Mouse (Mus musculus) kidney, adult 8-10 months (tissue): ENCODE measurements around the gene Wfdc15a.
A peak's percentile ranks its signal among the peaks of the same experiment; 100 is the strongest.

Experiments used
- DNase-seq, 2 experiments: peaks; one replicate each; pipeline ENCODE4 v3.0.0; 2022

The Wfdc15a gene

DNA sequence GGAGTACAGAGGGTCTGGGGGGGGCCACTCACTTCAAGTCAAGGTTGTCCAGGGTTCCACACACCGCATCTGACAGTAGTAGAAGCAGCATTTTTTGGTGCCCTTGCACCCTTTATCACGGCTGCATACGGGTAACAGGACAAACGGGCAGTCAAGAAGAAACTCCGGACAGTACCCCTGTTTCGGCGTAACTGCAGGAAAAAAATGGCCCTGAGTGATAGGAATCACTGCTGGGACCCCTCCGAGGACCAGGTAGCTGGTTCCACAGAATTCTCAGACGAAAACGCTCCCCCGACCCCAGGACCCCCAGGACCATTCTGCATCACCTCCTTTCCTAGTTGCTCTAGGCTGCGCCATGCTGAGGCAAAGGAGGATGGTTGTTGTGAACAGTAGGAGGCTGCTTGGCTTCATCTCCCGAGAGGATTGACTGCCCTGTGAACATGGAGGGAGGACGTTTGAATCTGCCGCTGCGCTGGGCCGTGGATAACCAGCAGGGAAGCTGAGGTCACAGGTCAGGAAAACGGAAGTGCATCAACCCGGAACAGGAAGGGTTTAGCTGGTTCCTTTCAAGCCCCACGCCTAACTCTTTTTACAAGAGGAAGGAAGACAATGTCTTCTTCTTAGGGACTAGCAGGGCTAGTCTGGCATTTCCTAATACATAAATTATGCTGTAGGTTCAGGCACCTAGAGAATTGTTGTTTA is at the start of gene Wfdc15a:
Gene Wfdc15a, minus strand, starts transcription at position 505 of the 702 bp plus-strand sequence.
- no peak for DNase-seq

DNA sequence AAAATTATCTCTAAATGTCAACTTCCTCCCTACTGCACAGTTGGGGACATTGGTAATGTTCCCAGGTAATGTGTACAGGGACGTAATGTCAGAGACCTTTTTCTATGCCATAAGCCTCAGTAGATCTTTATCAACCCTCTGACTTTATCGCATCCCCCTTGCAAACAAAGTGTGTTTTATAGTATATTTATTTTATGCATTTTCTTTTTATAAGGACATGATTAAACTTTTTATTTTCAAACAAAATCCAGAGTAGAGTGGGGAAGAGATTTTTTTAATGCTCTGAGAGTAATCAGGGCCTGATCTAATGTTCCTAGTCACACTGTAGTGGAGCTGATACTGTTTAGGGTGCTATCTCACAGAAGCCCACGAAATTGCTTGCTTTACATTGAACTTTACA is 38.4 kb upstream of the Wfdc15a start, which contains the start of gene Svs2:
Gene Svs2, minus strand, starts transcription at position 101 of the 400 bp plus-strand sequence.
- DNase-seq, result no peak

DNA sequence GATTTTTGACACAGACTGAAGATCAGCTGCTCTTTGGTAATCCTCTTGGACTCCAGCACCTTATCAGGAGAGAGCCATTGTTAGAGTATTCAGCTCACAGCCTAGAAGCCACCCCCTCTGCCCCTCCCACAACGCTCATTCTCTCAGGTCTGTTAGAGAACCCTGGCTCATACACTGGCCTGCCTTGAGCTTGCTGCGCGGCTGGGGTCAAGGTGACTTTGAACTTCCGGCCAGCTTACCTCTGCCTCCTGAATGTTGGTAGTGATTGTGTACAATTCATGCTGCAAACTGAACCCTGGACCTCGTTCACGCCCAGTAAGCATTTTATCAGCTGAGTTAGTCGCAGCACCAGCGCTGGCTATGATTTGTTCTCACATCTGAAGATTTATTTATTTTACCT is 32.7 kb upstream of the Wfdc15a start:
- no peak for DNase-seq

DNA sequence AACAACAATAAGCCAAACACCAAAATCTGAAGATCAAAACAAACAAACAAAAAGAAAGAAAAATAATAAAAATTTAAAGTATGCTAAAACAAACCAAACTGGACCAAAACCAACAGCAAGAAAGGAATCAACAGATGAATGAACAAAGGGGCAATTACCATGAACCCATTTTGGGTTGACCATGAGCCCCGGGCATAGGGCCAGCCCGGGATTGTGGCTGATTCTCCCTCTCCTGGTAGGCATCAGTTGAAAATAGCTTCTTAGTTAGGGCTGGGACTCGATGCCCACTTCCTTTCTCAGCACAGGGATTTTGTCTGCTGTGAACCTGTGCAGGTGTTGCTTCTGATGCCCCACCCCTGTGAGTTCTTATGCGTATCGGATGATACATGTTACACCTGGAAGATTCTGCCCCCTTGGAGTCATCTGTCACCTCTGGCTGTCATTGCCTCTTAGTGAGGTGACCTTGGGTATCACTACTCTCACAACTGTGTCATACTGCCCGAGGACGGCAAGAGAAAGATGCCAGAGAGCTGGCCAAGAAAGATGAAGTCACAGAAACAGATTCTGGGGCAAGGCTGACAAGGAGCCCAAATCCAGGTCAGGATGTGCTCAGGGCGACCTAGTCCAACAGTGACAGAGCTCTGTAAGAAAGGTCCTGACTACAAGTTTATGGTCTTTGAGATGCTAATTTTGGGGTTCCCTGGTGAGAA is 28.6 kb upstream of the Wfdc15a start:
- DNase-seq, result no peak

DNA sequence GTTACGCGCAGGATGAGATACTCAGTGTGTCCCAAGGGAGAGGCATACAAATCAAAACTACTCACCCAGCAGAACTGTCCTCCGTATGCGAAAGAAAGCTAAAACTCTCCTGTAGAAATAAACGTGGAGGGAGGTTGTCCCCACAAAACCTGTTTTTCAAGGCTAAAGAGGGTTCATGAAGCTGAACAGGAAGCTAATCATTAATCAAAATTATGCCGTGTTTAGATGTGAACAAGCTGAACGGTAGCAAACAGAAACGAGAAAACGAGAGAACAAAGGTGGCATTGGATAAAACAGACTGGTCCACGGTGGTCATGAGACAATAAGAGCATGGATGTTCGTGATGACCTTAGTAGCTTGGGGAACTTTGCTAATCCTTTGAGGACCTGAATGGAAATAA is 21.6 kb upstream of the Wfdc15a start, which contains the start of gene Wfdc15b:
Gene Wfdc15b, minus strand, starts transcription at position 139 of the 400 bp plus-strand sequence.
- DNase-seq, result peak in 1 of 2 experiments; percentile 52

- no peak for DNase-seq
Observed at GRCm38 (mm10) chr2:164219295-164219694, 19.4 kb upstream of the Wfdc15a start.

DNA sequence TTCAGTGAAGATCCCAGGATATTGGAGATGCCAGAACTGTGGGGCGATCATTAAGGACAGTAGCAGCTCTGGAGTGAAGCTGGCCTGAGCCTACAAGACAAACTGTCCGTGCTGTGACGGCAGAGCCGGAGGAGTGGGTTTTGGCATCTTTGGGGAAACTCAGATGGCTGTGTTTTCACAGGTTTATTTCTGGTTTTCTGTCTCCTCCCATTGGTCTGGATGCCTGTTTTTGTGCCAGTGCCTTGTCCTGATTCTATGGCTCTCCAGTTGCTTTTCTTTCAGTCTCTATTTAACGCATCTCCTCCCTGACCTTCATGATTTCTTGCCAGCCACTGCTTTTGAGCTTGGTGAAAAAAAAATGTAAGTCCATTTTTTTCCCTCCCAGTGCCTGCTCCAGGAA is 12.8 kb upstream of the Wfdc15a start:
- DNase-seq, result no peak

DNA sequence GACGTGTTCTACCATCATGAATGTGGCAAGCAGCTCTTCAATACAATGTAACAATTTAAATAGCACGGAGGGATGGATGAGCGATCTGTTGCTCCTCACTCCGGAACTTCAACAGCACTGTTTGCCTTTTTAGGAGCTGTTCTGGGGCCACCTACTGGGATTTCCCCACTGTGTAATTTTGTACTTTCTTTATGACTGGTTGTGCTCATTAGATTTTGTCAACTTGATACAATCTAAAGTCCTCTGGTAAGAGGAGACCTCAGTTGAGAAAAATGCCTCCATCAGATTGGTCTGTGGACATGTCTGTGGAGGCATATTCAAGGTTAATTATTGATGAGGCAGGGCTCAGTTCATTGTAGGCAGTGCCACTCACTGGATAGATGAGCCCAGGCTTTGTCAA is 11.0 kb upstream of the Wfdc15a start:
- DNase-seq, result no peak

DNA sequence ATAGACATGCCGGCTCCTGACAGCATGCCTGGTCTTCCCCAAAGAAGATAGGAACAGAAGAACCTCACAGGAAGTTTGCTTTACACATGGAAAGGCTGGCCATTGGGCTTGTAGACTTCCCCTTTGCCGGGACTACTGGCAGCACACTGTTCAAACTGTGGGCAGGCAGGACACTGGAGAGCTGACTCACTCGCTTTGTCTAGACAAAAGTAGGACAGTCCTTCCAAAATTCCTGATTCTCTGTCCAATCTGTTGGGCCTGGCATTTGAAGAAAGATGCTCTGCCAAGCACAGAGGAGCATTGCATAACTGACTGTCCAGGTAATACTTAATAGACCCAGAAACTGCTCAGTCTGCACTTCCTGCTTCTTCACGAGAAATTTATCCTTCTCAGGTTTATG is 6.7 kb upstream of the Wfdc15a start:
- DNase-seq, result no peak

DNA sequence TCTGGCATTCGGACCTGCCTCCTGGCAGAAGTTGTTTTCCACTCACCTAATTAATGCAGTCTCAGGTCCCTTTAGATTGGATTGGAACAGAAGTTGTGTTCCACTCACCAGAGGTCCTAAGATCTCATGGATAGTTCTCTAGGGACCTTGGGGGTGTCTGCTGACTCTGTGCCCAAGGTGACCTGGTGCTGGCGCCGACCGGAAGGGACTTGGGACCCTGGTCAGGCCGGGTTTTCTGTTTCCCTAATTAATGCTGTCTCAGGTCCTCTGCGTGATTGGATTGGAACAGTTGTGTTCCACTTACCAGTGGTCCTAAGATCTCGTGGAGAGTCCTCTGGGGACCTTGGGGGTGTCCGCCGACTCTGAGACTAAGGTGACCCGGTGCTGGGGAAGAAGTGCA is 6.1 kb upstream of the Wfdc15a start:
- peak; percentile 46 to 83 for DNase-seq

GRCm38 (mm10) chr2:164196700-164196990 is 3.3 kb downstream of the Wfdc15a start:
- no peak for DNase-seq

GRCm38 (mm10) chr2:164195971-164196699 is 3.8 kb downstream of the Wfdc15a start:
- no peak for DNase-seq

DNA sequence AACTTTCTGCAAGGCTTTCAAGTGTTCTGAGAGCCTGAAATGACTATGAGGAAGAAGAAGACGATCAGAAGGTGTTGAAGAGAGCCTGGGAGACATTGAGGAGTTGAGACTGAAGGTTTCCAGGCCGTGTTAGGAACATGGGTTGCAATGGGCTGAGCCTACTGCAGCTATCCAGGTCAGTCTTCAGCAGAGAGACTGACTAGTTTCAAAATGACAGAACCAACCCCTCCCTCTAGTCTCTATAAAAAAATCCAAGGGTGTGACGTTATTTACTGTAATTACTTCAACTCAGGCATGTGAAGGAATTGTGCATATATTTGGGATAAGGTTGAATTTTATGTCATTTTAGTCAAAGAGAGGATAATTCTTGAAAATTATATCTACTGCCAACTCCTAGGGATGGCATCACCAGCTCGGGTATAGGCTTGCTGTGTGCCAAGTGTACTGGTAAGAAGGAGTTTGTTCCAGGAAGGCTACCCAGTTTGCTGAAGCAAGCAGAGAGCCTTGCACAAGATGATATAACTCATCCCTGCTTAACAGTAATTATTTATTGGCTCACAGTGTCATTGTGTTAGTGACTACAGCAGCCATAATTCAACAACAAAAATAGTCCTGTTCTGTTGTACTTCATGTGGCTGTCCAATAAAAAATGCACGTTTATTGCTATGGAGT is 4.8 kb downstream of the Wfdc15a start:
- DNase-seq, result no peak

GRCm38 (mm10) chr2:164192279-164192678 is 7.7 kb downstream of the Wfdc15a start:
- DNase-seq, result no peak

DNA sequence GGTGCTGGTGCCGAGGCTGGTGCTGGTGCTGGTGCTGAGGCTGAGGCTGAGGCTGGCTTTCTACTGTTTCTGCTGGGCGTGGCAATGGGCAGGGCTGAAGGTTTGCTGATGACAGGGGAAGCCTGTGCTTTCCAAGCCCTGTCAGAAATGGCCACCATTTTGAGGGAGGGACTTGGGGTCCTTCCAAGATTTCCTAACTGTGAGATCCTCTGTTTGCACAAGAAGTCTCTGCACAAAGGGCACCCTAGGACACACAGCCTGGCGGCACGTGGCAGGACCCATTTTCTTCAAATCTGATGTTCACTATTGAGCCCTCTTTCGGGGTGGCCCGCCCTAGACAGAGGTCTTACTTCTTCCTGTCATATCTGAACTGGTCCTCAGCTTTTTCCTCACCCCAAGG is 9.4 kb downstream of the Wfdc15a start, which contains the start of gene Wfdc12:
Gene Wfdc12, minus strand, starts transcription at position 33 of the 400 bp plus-strand sequence.
- no peak for DNase-seq

DNA sequence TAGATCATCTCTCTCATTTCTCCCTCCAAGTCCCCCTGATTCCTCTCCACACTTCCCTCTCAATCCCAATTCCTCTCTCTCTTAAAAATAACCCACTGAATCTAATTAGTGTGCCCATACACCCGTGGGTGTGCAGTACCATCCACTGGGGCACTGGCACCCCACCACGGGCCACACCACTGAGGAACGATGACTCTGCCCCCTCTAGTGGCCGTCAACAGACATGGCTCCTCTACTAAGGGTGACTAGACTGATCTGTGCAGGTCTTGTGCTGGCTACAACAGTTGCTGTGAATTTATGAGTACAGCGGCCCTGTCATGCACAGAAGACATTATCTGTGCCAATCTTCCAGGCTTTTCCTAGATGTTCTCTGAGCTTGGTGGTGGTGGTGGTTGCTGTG is 11.2 kb downstream of the Wfdc15a start:
- no peak for DNase-seq

- no peak for DNase-seq
Observed at GRCm38 (mm10) chr2:164184145-164184719, 15.7 kb downstream of the Wfdc15a start.

- peak in 1 of 2 experiments; percentile 19 for DNase-seq
Observed at GRCm38 (mm10) chr2:164183340-164183739, 16.6 kb downstream of the Wfdc15a start.

DNA sequence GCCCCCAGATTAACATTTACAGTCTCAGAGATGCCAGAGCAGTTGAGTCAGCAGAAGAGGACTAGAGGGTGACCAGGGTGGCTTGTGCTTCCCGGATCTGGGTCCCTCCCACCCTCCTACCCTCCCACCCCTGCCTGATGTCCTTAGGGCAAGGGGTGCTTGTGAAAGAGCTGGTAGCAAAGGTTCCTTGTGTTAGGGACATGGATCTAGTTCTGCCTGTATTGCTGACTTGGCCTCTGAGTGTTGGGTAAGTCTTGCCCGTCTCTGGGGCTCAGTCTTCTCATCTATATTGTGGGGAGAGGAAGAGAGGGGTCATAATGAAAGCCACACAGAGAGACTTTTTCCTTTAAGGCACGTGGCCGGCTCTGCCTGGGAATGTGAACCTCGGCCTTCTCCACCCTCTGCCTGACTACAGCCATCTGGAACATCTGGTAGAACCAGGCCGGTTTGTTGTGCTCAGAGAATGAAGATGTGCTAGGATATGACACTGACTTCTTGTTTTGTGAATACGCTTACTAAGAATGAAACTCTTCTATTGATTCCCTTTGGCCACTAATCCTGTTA is 17.2 kb downstream of the Wfdc15a start, which contains the start of gene Wfdc5:
Gene Wfdc5, minus strand, starts transcription at position 51 of the 564 bp plus-strand sequence.
- no peak for DNase-seq

GRCm38 (mm10) chr2:164180770-164181169 is 19.2 kb downstream of the Wfdc15a start:
- DNase-seq, result no peak

DNA sequence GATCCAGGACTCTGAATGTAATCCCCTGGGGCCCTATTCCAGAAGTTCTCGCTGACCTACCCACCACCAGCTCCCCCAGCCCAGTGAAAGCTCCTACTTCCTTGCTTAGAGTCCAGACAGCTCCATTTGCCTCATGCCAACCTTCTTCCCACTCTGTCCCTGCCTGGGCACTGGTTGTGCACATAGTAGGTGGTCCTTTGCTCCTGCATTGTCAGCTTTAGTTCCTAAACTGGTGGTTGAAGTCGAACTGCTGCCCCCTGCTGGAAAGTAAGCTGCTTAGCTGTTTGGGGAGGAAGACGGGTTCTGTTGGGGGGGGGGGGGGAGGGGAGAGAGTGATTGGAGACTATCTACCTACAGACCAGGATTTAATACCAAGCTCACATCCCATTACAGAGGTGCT is 19.8 kb downstream of the Wfdc15a start:
- no peak for DNase-seq

DNA sequence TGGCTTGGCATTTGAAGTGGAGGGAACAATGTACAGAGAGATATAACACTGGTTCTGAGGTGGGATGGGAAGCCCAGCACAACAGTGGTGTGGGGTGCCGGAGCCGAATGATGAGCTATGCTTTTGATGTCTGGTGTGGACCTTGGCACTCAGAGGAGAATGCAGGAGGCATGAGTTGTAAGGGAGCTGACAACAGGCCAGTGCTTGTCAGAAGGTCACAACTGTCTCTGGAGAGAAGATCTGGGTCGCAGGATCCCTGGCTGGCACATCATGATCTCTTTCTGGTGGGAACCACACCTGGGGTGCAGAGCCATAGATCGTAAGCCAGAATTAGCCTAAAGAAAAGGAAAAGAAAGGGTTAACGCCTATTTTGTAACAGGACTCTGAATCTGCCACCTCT is 22.1 kb downstream of the Wfdc15a start:
- DNase-seq, result no peak
